Mouse (Mus musculus) ES-E14 (cell line): ENCODE results near the gene Man1a2. TPM values are rescaled to one million over a fixed set of nuclear protein-coding genes. Genes with fewer than 3 reads are reported as not detected.

Experiments used
- DNase-seq: peaks from one replicate; pipeline ENCODE4 v3.0.0-alpha.2; 2013; ENCODE audit warnings: low read depth, low spot score
- H3K27ac ChIP-seq: 2 replicates; pipeline ENCODE4 v1.5.1; 2012; ENCODE audit warnings: low read depth, mild to moderate bottlenecking, low read length, moderate library complexity, mixed read lengths; ENCODE audit not compliant: poor library complexity, insufficient read depth, severe bottlenecking
- H3K36me3 ChIP-seq: 2 replicates; pipeline ENCODE4 v1.6.1; 2012; ENCODE audit warnings: mild to moderate bottlenecking, low read length, moderate library complexity, mixed read lengths; ENCODE audit not compliant: control insufficient read depth, poor library complexity, insufficient read depth, severe bottlenecking
- H3K4me1 ChIP-seq, 2 experiments: fragments of 150-350 bp in 1 of 2; sonication (generic) in 1 of 2; 2 replicates each; pipeline ENCODE4 v1.6.1; 2012; ENCODE audit warnings: low read length in 2 of 2, mild to moderate bottlenecking in 1 of 2, mixed read lengths in 1 of 2; ENCODE audit not compliant: control insufficient read depth in 2 of 2, insufficient read depth in 2 of 2, poor library complexity in 1 of 2
- H3K4me3 ChIP-seq, 2 experiments: fragments of 150-350 bp in 1 of 2; sonication (generic) in 1 of 2; 2 replicates each; pipeline ENCODE4 v1.5.1; 2012; ENCODE audit warnings: low read length in 2 of 2, low read depth in 1 of 2, mild to moderate bottlenecking in 1 of 2, mixed read lengths in 1 of 2; ENCODE audit not compliant: insufficient read depth in 1 of 2, poor library complexity in 1 of 2, severe bottlenecking in 1 of 2
- H3K9ac ChIP-seq: 2 replicates; pipeline ENCODE4 v1.6.1; 2012; ENCODE audit warnings: low read depth, mild to moderate bottlenecking, low read length, mixed read lengths; ENCODE audit not compliant: poor library complexity, insufficient read depth, severe bottlenecking
- H3K9me3 ChIP-seq: fragments of 150-350 bp; sonication (generic); 2 replicates; pipeline ENCODE4 v1.6.1; 2012; ENCODE audit warnings: low read depth, mild to moderate bottlenecking, low read length; ENCODE audit not compliant: control insufficient read depth, insufficient read depth
- CHD2 ChIP-seq: IDR thresholded peaks from 2 replicates; pipeline ENCODE4 v1.6.1; 2014; ENCODE audit warnings: mild to moderate bottlenecking, low read depth, low read length, inconsistent platforms
- HCFC1 ChIP-seq: IDR thresholded peaks from 2 replicates; pipeline ENCODE4 v1.6.1; 2012; ENCODE audit warnings: low read length, inconsistent platforms, borderline replicate concordance; ENCODE audit not compliant: insufficient read depth
- MAFK ChIP-seq: IDR thresholded peaks from 2 replicates; pipeline ENCODE4 v1.6.1; 2014; ENCODE audit warnings: mild to moderate bottlenecking, low read depth, low read length, inconsistent platforms; ENCODE audit not compliant: insufficient read depth
- ZC3H11A ChIP-seq: IDR thresholded peaks from 2 replicates; pipeline ENCODE4 v1.6.1; 2012; ENCODE audit warnings: low read depth, mild to moderate bottlenecking, inconsistent platforms, low read length, borderline replicate concordance
- ZNF384 ChIP-seq: IDR thresholded peaks from 2 replicates; pipeline ENCODE4 v1.6.1; 2012; ENCODE audit warnings: low read depth, low read length, inconsistent platforms
- in situ Hi-C, 2 experiments: fragments of 600-800 bp; cut with MboI; formaldehyde crosslinking; loops; one replicate each; pipeline ENCODE4 v1.15.1; 2025; ENCODE audit warnings: low sequenced_read_pairs in 2 of 2, inconsistent platforms in 1 of 2; ENCODE audit not compliant: unreplicated experiment in 2 of 2
- total RNA-seq: library from RNA; depleted of rRNA; stranded (reverse); fragments of 300-350 nt; gene quantifications from 2 replicates; pipeline ENCODE4 v1.2.3, GENCODE M21; 2012

Gene Man1a2
- total RNA-seq, 1 experiment = 55.3 TPM

DNA sequence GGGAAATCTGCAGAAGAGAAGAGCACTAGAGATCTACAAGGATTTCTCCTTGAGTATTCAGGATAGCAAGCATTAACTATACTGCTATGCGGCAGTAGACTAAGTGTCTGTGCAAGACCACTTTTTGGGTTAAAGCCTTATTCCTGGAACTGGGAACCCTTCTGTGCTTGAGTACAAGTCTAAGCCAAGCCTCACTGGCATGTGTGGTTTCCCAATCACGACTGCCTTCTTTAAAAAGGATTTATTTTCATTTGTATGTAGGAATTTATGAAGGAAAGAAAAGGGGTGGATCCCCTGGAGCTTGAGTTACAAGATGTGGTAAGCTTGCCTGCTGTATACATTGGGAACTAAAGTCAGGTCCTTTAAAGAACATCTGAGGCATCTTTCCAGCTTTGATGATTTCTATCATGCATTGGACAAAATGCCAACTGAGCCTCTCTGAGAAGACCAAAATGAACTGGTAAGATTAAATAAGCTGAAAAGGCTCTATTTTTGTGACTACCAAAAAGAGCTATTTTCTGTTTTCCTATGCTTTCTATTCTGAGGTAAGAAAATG lies 86.0 kb downstream of the Man1a2 start:
- Histone ChIP-seq H3K9me3 (no peaks in the 10 kb centered on the region), H3K27ac (no peak overlapping the region), H3K4me3 (no peak overlapping the region), H3K4me1 (no peaks in the 10 kb centered on the region), H3K36me3 (no peaks in the 10 kb centered on the region), H3K9ac (no peak overlapping the region)
- TF ChIP-seq ZC3H11A = no peak
- no peak for DNase-seq
- in situ Hi-C loops = no loop called here

DNA sequence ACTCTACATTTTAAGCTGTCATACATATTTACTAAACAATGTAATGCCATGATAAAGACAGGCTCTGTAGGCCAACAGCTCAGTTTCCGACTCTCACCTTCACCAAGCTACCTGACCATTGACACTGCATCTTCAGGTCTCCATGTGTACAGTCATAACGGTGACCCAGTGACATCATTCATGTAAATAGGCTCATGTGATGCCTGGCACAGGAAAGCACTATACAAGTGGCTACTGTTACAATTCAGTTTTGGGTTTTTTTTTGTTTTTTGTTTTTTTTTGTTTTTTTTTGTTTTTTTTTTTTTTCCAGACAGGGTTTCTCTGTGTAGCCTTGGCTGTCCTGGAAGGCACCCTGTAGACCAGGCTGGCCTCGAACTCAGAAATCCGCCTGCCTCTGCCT lies 94.2 kb downstream of the Man1a2 start:
- in situ Hi-C loops = no loop called here
- no peaks in the 10 kb centered on the region; the same call in 1 of the 2 replicates for H3K36me3 ChIP-seq
- DNase-seq = no peak

DNA sequence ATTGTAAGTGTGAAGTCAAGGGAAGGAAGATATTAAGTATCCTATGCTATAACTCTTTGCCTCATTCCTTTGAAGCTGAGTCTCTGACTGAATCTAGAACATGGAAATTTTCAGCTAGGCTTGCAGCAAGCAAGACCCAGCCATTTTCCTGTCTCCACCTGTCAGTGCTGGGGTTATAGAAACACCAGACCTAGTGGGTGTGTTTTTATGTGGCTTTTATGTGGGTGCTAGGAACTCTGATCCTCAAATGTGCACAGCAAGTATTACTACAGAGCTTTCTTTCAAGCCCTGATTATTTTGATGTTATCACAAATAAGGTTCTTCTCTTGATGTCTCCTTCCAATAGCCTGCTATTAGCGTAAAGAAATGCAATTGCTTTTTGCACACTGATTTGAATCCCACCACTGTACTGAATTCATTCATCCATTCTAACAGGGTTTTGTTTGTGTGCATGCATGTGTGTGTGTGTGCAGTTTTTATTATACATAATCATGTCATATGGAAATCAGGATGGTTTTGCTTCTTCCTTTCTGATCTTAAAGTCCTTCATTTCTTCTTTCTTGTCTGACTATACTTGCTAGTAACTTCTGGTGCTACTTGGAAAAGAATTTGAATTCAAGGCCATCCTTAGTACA lies 102.5 kb downstream of the Man1a2 start:
- DNase-seq = no peak
- Histone ChIP-seq H3K27ac (no peak overlapping the region), H3K9me3 (no peaks in the 10 kb centered on the region), H3K4me3 (no peak overlapping the region), H3K9ac (no peak overlapping the region), H3K4me1 (no peaks in the 10 kb centered on the region), H3K36me3 (peaks cover 2% of the 10 kb centered on the region)
- in situ Hi-C loops = no loop called here
- TF ChIP-seq ZNF384 = no peak
- TF ChIP-seq CHD2 = no peak
- no peak for TF ChIP-seq HCFC1
- no peak for TF ChIP-seq ZC3H11A
- TF ChIP-seq MAFK = no peak

More for the DNA sequence above, 94.2 kb downstream of the Man1a2 start:
- Histone ChIP-seq H3K27ac (no peak overlapping the region), H3K9ac (no peak overlapping the region), H3K9me3 (no peaks in the 10 kb centered on the region), H3K4me1 (no peaks in the 10 kb centered on the region), H3K4me3 (no peak overlapping the region)
- no peak for TF ChIP-seq ZNF384
- no peak for TF ChIP-seq ZC3H11A
- no peak for TF ChIP-seq CHD2
- TF ChIP-seq HCFC1 = no peak
- no peak for TF ChIP-seq MAFK

DNA sequence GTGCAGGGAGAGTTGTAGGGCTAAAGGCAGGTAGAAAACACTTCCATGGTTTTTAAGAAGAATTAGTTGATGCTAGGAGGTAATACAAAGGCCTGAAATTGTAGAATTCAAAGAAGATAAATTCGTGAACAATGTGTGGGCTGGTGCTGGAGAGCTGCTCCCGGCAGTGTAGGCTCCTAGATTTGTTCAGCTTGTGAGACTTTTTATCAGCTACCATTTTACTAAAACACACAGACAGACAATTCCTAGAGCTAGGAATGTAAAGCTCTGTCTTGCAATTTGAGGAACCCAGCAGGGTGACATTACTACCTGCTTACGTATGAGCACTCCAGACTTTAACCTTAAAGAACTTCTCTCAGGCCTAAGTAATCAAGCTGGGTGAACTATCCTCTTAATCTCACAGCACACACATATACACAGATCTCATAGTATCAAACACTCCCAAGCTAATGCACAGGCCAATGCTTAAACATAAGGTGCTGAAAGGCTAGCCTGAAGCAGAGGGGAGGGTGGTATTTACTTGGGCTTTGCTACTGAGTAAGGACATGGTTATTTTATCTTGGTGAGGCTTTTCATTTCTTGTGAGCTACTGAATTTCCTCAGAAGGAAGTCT lies 112.6 kb downstream of the Man1a2 start:
- TF ChIP-seq ZNF384 (no peak), ZC3H11A (no peak), MAFK (no peak), HCFC1 (no peak)
- H3K4me3 ChIP-seq = no peak overlapping the region
- H3K36me3 ChIP-seq = no peaks in the 10 kb centered on the region
- no peak overlapping the region for H3K27ac ChIP-seq
- H3K4me1 ChIP-seq = 0 out of 4 replicates have a peak, but pooled peaks cover 0 to 3% of the 10 kb centered on the region in 2 experiments
- in situ Hi-C loops = loop anchor here (25.0 kb wide), 1 partner anchor 385 kb away; no protein-coding TSS in a partner anchor
- no peaks in the 10 kb centered on the region for H3K9me3 ChIP-seq
- H3K9ac ChIP-seq = no peak overlapping the region
- DNase-seq = no peak
